In the genomic region with DNA sequence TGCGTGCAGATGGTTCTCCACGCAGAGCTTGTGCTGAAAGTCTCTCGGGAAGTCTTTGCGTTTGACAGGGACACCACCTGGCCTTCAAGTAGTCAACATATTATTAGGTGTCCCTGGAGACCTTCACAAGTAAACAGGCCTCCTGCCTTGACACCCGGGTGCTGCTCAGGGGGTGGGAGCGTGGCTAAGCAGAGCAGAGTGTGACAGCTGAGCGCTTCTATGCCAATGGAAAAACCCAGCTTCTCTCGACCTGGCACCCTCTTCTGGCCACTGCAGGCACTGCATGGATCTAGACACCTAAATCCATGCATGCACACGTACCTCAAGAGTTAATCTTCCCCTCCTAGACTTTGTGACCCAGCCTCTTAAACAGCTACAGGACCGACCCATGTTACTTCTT, we compare ENCODE assay signal across 7 mouse cellular contexts.
A peak's percentile ranks its signal among the peaks of the same experiment; 100 is the strongest.
DNase-seq lines count a peak whose midpoint lies in the region; ATAC-seq and TF ChIP-seq lines count a peak whose summit lies in the region.

No protein-coding gene starts in this region.

- TF ChIP-seq POLR2A in small intestine, adult 2 months (IDR thresholded peaks at IDR 0.05; ENCODE audit: low read depth, low read length): no peak

- peak; percentile 85 for DNase-seq in adrenal gland, postnatal 10 days
- DNase-seq in embryo, embryonic 11 days: peak; percentile 77
- peak; percentile 61 to 79 for DNase-seq in gastrocnemius, postnatal 4 days (ENCODE audit: low spot score in 2 of 2)
- peak; percentile 76 to 84 for DNase-seq in left cerebral cortex, postnatal 36 days (ENCODE audit: low spot score in 2 of 2)

- H3K4me3 ChIP-seq in intestine, embryonic 16.5 days (ENCODE audit: low read length): peak overlapping the region; percentile 23; the same call in 1 of the 2 replicates
- H3K4me3 ChIP-seq in midbrain, embryonic 12.5 days: no peak overlapping the region
- no peak overlapping the region for H3K4me3 ChIP-seq in small intestine, adult 2 months (ENCODE audit: low read depth, low read length)

- H3K9me3 ChIP-seq in intestine, embryonic 16.5 days (ENCODE audit: control insufficient read depth, low read length): no peaks in the 10 kb centered on the region
- no peaks in the 10 kb centered on the region for H3K9me3 ChIP-seq in midbrain, embryonic 12.5 days

- TF ChIP-seq CTCF in small intestine, adult 2 months (IDR thresholded peaks at IDR 0.05; ENCODE audit: extremely low read depth, insufficient read length, insufficient replicate concordance, low read depth, low read length): peak; percentile 81; the same call in 1 of the 2 replicates

- H3K27ac ChIP-seq in intestine, embryonic 16.5 days (ENCODE audit: low read length): no peak overlapping the region
- no peak overlapping the region for H3K27ac ChIP-seq in midbrain, embryonic 12.5 days (replicated peaks)
- H3K27ac ChIP-seq in small intestine, adult 2 months (ENCODE audit: insufficient read depth, low read depth, low read length): no peak overlapping the region

- H3K36me3 ChIP-seq in intestine, embryonic 16.5 days (ENCODE audit: control insufficient read depth, insufficient read depth, low read length): no peaks in the 10 kb centered on the region
- H3K36me3 ChIP-seq in midbrain, embryonic 12.5 days: no peaks in the 10 kb centered on the region
- peaks cover 6% of the 10 kb centered on the region for H3K36me3 ChIP-seq in small intestine, adult 2 months (ENCODE audit: control insufficient read depth, insufficient read depth, low read length)

- intact Hi-C loops in left cerebral cortex, postnatal 36 days (cut with DNase I): loop anchor here (2.0 kb wide), 1 partner anchor 190 kb away; no protein-coding TSS in a partner anchor

- H3K27me3 ChIP-seq in intestine, embryonic 16.5 days (replicated peaks; ENCODE audit: control insufficient read depth, insufficient read depth, low read length): no peaks in the 10 kb centered on the region
- H3K27me3 ChIP-seq in midbrain, embryonic 12.5 days: no peaks in the 10 kb centered on the region
- no peaks in the 10 kb centered on the region for H3K27me3 ChIP-seq in small intestine, adult 2 months (ENCODE audit: control insufficient read depth, insufficient read depth, low read length)

- peak overlapping the region; percentile 45 for H3K4me2 ChIP-seq in intestine, embryonic 16.5 days (ENCODE audit: low read depth, low read length)
- H3K4me2 ChIP-seq in midbrain, embryonic 12.5 days (replicated peaks): no peak overlapping the region; the same call in 1 of the 2 replicates

- ATAC-seq in intestine, embryonic 16.5 days: peak; percentile 71
- peak; percentile 63 for ATAC-seq in midbrain, embryonic 12.5 days (ENCODE audit: low FRiP score, low read depth)

- 7% methylated on average over 10 of the region's 10 CpGs for WGBS in intestine, embryonic 16.5 days
- 21% methylated on average over 10 of the region's 10 CpGs for WGBS in midbrain, embryonic 12.5 days
- WGBS in small intestine, adult 2 months: 18% methylated on average over 10 of the region's 10 CpGs

- H3K4me1 ChIP-seq in intestine, embryonic 16.5 days (ENCODE audit: control insufficient read depth, insufficient read depth, low read length): 0 out of 2 replicates have a peak, but pooled peaks cover 2% of the 10 kb centered on the region
- H3K4me1 ChIP-seq in midbrain, embryonic 12.5 days: no peaks in the 10 kb centered on the region
- no peaks in the 10 kb centered on the region; the same call in 1 of the 2 replicates for H3K4me1 ChIP-seq in small intestine, adult 2 months (ENCODE audit: control insufficient read depth, insufficient read depth, insufficient read length, low read length)

- H3K9ac ChIP-seq in intestine, embryonic 16.5 days (ENCODE audit: low read depth, low read length): no peak overlapping the region
- no peak overlapping the region for H3K9ac ChIP-seq in midbrain, embryonic 12.5 days (replicated peaks)
